Mouse (Mus musculus): ENCODE results near the gene Ccl28.
A peak's percentile ranks its signal among the peaks of the same experiment; 100 is the strongest.
"Not testable (repeated sequence)": the region's sequence is repeated elsewhere in the genome, so short reads cannot be mapped to it uniquely, and the experiment has no call there.

Ccl28 gene

GRCm38 (mm10) chr13:119623634-119624033, at the start of gene Ccl28:
Ccl28 (plus strand) TSS chr13:119623819.
- no peak for DNase-seq (ENCODE audit: low spot score in 2 of 2)

- DNase-seq (ENCODE audit: low spot score in 2 of 2), result not testable (repeated sequence)
Observed at GRCm38 (mm10) chr13:119596321-119597211, 27.1 kb upstream of the Ccl28 start.

GRCm38 (mm10) chr13:119598466-119598865, 25.2 kb upstream of the Ccl28 start:
- DNase-seq (ENCODE audit: low spot score in 2 of 2), result not testable (repeated sequence)

- DNase-seq (ENCODE audit: low spot score in 2 of 2), result not testable (repeated sequence)
Observed at GRCm38 (mm10) chr13:119599066-119599465, 24.6 kb upstream of the Ccl28 start.

- DNase-seq (ENCODE audit: low spot score in 2 of 2), result not testable (repeated sequence)
Observed at GRCm38 (mm10) chr13:119599498-119599897, 24.1 kb upstream of the Ccl28 start.

GRCm38 (mm10) chr13:119600166-119600565, 23.5 kb upstream of the Ccl28 start:
- not testable (repeated sequence) for DNase-seq (ENCODE audit: low spot score in 2 of 2)

- not testable (repeated sequence) for DNase-seq (ENCODE audit: low spot score in 2 of 2)
Observed at GRCm38 (mm10) chr13:119602688-119603331, 20.8 kb upstream of the Ccl28 start.

- not testable (repeated sequence) for DNase-seq (ENCODE audit: low spot score in 2 of 2)
Observed at GRCm38 (mm10) chr13:119603890-119604289, 19.7 kb upstream of the Ccl28 start.

GRCm38 (mm10) chr13:119604322-119604721, 19.3 kb upstream of the Ccl28 start:
- DNase-seq (ENCODE audit: low spot score in 2 of 2), result not testable (repeated sequence)

- no peak for DNase-seq (ENCODE audit: low spot score in 2 of 2)
Observed at GRCm38 (mm10) chr13:119618841-119619240, 4.8 kb upstream of the Ccl28 start.

GRCm38 (mm10) chr13:119619735-119620134, 3.9 kb upstream of the Ccl28 start:
- DNase-seq (ENCODE audit: low spot score in 2 of 2), result no peak

- DNase-seq (ENCODE audit: low spot score in 2 of 2), result not testable (repeated sequence)
Observed at GRCm38 (mm10) chr13:119625952-119626351, 2.3 kb downstream of the Ccl28 start.

- peak; percentile 68 to 73 for DNase-seq (ENCODE audit: low spot score in 2 of 2)
Observed at GRCm38 (mm10) chr13:119631482-119632155, 8.0 kb downstream of the Ccl28 start.

GRCm38 (mm10) chr13:119632156-119632548, 8.5 kb downstream of the Ccl28 start:
- no peak for DNase-seq (ENCODE audit: low spot score in 2 of 2)

GRCm38 (mm10) chr13:119635496-119635895, 11.9 kb downstream of the Ccl28 start:
- no peak for DNase-seq (ENCODE audit: low spot score in 2 of 2)

- no peak for DNase-seq (ENCODE audit: low spot score in 2 of 2)
Observed at GRCm38 (mm10) chr13:119637837-119638236, 14.2 kb downstream of the Ccl28 start.

GRCm38 (mm10) chr13:119638449-119638848, 14.8 kb downstream of the Ccl28 start:
- no peak for DNase-seq (ENCODE audit: low spot score in 2 of 2)

GRCm38 (mm10) chr13:119639302-119639701, 15.7 kb downstream of the Ccl28 start:
- DNase-seq (ENCODE audit: low spot score in 2 of 2), result no peak

- no peak for DNase-seq (ENCODE audit: low spot score in 2 of 2)
Observed at GRCm38 (mm10) chr13:119640504-119640903, 16.9 kb downstream of the Ccl28 start.

GRCm38 (mm10) chr13:119641145-119641544, 17.5 kb downstream of the Ccl28 start:
- no peak for DNase-seq (ENCODE audit: low spot score in 2 of 2)

GRCm38 (mm10) chr13:119644769-119645168, 21.1 kb downstream of the Ccl28 start:
- DNase-seq (ENCODE audit: low spot score in 2 of 2), result no peak

- no peak for DNase-seq (ENCODE audit: low spot score in 2 of 2)
Observed at GRCm38 (mm10) chr13:119646511-119646910, 22.9 kb downstream of the Ccl28 start.

Measured in frontal cortex, postnatal 14 days (tissue).